Mouse (Mus musculus) urinary bladder, postnatal 25 days (tissue): Measurements from ENCODE around the gene Dnajb5.

Experiments used
- DNase-seq: peaks from one replicate; pipeline ENCODE4 v3.0.0; 2022; ENCODE audit warnings: low spot score

Gene Dnajb5

DNA sequence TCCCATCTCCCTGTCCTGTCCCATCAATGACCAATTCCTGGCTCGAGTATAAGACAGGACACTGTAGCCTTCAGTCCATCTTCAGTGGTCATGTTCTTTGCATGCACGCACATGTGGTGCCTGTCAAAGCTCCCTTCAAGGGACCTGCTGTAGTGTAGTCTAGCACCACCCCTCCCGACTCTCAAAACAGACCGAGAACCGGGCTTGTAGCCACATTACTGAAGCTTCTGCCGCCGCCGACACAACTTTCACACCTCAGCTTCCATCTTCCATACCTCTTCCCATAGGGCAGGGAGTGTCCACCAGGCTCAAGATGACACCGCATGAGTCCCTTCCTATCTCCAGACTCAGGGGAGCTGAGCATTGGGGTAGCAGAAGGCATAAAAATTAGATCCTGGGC, 5.4 kb upstream of the Dnajb5 start:
- DNase-seq = no peak

- DNase-seq = no peak
Measured at GRCm38 (mm10) chr4:42945043-42945442, 4.6 kb upstream of the Dnajb5 start.

GRCm38 (mm10) chr4:42945445-42945844, 4.2 kb upstream of the Dnajb5 start:
- DNase-seq = no peak

- DNase-seq = peak; percentile 47
Measured at GRCm38 (mm10) chr4:42945952-42946351, 3.7 kb upstream of the Dnajb5 start.

DNA sequence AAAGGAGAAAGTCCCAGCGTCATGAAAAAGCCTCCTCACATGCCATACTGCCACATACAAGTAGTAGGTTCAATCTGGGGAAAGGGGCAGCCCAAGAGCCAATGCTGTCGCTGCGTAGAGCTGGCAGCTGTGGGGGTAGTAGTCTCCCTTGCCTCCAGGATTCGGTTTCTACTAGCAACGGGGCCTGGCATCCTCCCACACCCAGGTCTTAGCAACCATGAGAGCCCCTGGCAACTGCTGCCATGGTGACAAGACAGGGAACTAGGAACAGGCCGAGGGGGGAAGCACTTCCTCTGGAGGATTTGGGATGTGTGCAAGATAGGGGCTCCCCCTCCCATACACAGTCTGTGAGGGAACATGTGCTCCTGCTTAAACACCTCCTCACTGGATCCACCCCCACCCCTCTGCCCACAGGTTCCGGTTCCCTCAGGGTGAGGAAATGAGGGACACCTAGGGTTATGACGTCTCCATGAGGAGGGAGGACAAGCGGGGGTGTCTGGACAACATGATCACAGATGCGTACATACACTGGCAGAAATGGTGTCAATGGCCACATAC, 2.8 kb upstream of the Dnajb5 start:
- DNase-seq = no peak

DNA sequence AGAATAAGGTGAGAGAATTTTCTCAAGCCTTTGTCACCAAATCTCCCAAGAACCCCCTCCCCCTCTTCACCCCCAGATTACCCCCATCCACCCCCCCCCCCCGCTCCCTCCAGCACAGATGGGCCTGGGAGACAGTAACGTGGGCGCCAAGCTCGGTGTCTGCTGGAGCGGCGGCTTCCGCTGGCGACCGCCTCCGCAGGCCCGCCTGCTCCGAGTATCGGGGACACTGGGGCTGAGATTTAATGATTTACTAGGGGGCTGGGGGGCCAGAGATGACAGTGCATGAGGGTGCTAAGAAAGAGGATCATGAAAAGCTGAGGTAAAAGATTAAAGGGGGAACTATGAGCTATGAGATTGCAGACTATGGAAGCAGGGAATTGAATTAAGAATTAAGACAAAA, 1.1 kb upstream of the Dnajb5 start:
- no peak for DNase-seq

DNA sequence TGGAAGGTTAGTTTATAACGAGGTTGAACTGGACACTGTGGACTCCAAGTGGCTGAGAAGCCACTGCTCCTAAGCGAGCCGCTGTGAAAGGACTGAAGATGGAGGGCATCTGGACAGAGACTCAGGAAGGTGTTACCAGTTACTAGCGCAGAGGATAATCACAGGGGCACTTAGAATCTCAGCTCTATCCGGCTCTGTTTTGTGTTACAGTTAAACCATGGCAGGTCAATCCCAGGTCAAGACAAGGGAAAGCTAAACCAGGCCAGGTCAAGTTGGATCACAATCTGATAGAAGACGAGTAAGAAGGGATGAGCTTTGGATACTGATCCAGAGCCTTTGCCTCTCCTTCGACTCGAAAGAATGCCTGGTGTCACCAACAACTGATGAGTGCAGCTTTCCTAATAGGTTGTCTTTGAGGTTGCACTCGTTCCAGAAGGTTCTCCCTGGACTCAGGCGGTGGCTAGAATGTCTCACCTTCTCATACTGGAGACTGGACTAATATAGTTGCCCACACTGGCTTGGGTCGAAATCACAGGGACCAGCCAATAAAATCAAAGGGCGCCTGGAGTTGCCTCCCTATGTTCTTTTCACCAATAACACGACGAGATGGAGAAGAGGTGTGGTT, 451 bp upstream of the Dnajb5 start:
- no peak for DNase-seq

GRCm38 (mm10) chr4:42950065-42950558, 498 bp downstream of the Dnajb5 start:
- peak; percentile 80 for DNase-seq

GRCm38 (mm10) chr4:42951206-42952195, 1.9 kb downstream of the Dnajb5 start:
- no peak for DNase-seq

GRCm38 (mm10) chr4:42952563-42952962, 2.9 kb downstream of the Dnajb5 start:
- DNase-seq = no peak

DNA sequence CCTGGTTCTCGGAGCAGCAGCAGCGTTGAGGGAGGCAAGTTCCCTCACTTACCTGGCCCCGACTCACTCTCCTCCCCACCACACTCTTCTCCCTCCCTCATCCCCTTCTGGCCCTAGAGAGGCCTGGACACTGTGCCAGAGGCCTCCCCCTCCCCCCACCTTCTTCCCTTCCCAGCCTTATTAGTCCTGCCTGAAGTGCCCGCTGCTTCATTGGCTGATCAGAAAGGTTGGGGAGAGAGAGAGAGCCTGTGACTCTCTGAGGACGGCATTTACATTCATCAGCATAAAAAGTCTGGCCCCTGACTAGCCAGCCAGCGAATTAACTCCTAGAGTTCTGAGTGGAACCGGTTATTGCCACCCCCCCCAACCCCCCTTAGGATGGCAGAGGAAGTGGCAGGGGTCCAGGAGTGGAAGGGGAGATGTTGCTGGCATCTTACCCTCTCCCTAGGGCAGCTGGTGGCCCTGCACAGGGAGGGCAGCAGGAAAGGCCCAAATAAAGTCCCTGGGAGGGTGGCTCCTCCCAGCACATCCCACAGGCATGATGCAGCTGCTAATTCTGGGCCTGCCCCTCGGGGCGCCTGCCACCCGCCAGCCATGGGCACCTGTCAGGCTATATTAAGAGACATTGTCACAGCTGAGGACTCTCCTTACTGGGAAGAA, 4.0 kb downstream of the Dnajb5 start:
- DNase-seq = no peak

- DNase-seq = peak; percentile 67
Measured at GRCm38 (mm10) chr4:42954297-42954696, 4.7 kb downstream of the Dnajb5 start.

- no peak for DNase-seq
Measured at GRCm38 (mm10) chr4:42955200-42955599, 5.6 kb downstream of the Dnajb5 start.

GRCm38 (mm10) chr4:42956581-42956980, 7.0 kb downstream of the Dnajb5 start:
- no peak for DNase-seq

DNA sequence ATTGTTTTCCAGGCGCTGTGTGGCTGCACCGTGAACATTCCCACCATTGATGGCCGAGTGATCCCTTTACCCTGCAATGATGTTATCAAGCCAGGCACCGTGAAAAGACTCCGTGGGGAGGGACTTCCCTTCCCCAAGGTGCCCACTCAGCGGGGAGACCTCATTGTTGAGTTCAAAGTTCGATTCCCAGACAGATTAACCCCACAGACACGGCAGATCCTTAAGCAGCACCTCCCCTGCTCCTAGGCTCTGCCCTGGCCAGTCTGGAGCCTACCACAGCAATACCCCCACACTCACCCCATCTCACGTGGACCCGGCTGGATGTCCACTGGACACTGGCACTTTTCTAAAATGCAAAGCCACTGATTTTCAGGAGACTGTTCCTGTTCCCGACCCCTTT, 7.7 kb downstream of the Dnajb5 start:
- no peak for DNase-seq

DNA sequence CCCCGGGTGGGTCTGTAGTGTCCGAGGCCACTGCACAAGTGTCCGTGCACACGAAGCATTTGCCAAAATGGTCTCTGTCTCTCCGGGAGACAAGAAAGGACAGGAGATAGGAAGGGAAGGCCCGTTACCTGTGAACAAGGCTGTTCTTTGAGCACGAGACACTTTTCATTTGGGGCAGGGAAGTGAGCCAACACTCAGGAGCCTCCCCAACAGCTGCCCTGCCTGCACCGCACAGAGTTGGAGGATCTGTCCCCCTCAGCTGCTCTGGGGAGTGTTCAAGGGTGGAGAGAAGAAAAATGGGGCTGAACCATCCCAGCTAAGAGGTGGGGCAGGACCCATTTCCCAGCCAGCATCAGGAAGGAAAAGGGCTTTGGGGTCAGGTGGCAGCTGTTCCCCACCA, 8.4 kb downstream of the Dnajb5 start:
- no peak for DNase-seq

- DNase-seq = no peak
Measured at GRCm38 (mm10) chr4:42958942-42959341, 9.3 kb downstream of the Dnajb5 start.

DNA sequence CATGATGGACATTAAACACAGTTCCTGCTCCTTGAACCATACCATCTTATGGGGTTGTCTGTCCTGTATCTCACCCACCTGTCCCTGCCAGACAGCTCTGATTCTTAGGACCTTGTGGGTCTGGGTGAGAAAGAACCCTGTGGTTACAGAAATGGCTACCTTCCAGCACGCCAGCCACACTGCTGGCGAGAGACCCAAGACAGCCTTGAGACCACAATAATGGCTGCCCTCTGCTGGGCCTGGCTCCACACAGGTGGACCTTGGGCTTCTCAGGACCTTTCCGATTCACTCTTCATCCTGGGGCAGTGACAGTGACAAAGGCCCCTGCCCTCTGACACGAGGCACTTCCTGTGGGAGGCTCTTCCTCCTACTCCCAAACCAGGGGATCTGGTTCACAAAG, 9.8 kb downstream of the Dnajb5 start:
- no peak for DNase-seq

DNA sequence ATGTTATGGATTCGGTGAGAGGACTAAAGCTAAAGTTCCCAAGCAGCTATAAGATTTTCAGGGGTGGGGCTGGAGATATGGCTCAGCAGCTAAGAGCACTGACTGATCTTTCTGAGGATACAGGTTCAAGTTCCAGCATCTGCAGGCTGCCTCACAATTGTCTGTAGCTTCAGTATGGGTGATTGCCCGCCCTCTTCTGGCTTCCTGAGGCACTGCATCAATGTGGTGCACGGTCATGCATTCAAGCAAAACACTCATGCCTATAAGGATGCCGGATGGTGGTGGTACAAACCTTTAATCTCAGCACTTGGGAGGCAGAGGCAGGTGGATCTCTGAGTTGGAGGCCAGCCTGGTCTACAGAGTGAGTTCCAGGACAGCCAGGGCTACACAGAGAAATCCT, 12.0 kb downstream of the Dnajb5 start:
- DNase-seq = peak; percentile 31

GRCm38 (mm10) chr4:42963480-42963879, 13.9 kb downstream of the Dnajb5 start:
- DNase-seq = no peak

DNA sequence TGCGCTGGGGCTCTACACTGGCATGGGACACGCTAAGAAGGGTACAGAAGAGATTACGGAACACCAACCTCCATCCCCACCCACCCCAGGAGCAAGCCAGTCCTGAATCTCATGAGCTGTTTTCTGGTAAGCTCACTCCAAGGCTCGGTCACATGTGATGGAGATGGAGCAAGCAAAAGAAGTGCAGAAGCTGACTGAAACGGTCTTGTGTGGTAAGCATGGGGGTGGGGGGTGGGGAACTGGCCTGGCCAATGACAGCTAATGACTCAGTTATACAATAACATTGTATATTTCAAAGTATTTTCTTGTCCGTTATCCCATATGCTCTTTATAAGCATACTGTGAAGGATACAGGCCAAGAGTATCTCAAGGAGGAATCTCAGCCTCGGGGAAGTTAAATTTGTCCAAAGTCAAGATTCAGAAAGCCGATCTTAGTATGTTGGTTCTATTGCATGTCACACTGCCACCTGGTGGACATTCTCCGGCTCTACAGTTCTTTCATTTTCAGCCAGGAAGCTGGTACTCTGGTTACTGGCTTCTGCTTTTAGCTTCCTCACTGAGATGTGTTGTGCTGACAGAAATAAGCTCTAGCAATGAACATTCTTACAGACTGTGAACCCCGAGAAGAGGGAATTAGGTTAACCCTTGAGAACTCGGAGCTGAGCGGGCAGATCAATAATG, 15.6 kb downstream of the Dnajb5 start:
- peak; percentile 29 for DNase-seq

DNA sequence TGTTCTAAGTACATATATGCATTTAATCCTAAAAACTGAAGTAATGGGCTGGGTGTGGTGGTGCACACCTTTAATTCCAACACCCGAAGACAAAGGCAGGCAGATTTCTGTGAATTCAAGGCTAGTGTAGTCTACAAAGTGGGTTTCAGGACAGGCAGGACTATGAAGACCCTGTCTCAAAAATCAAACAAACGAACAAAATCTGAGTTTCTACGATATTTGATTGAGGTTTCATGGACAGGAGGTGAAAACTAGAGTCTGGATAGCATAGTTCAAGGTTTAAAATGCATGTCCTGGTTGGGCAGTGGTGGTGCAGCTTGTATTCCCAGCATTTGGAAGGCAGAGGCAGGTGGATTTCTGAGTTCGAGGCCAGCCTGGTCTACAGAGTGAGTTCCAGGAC, 19.7 kb downstream of the Dnajb5 start, which contains the start of gene 1700022I11Rik:
Gene 1700022I11Rik (plus strand): TSS at position 301 of the 400 bp plus-strand sequence.
- DNase-seq = no peak
